Mouse (Mus musculus) forebrain, embryonic 11.5 days (tissue): ENCODE results near the gene C130060K24Rik. TPM values are rescaled to one million over a fixed set of nuclear protein-coding genes. Genes with fewer than 3 reads are reported as not detected.

Experiments
- ATAC-seq: fragments of 200-750 bp; cut with Nextera tagmentation; replicated peaks from 2 replicates; pipeline ENCODE4 v1.8.0; 2017; ENCODE audit warnings: moderate TSS enrichment; ENCODE audit not compliant: low FRiP score
- DNase-seq: peaks from one replicate; pipeline ENCODE4 v3.0.0-alpha.2; 2017; ENCODE audit warnings: low spot score
- H3K27ac ChIP-seq: fragments of 300-500 bp; sonication (generic); 2 replicates; pipeline ENCODE4 v1.5.1; 2014; ENCODE audit warnings: low read depth, low read length
- H3K27me3 ChIP-seq: fragments of 300-500 bp; sonication (generic); 2 replicates; pipeline ENCODE4 v1.6.1; 2014; ENCODE audit warnings: mild to moderate bottlenecking, low read length, mixed read lengths; ENCODE audit not compliant: control insufficient read depth, insufficient read depth
- H3K36me3 ChIP-seq: fragments of 300-500 bp; sonication (generic); 2 replicates; pipeline ENCODE4 v1.6.1; 2014; ENCODE audit warnings: mild to moderate bottlenecking, low read length, moderate library complexity, mixed read lengths; ENCODE audit not compliant: control insufficient read depth, insufficient read depth
- H3K4me1 ChIP-seq: fragments of 300-500 bp; sonication (generic); replicated peaks from 2 replicates; pipeline ENCODE4 v1.6.1; 2014; ENCODE audit warnings: low read length, mixed read lengths; ENCODE audit not compliant: control insufficient read depth, insufficient read depth
- H3K4me2 ChIP-seq: fragments of 300-500 bp; sonication (generic); 2 replicates; pipeline ENCODE4 v1.6.1; 2014; ENCODE audit warnings: low read depth, mild to moderate bottlenecking, low read length, moderate library complexity, mixed read lengths; ENCODE audit not compliant: severe bottlenecking
- H3K4me3 ChIP-seq: fragments of 300-500 bp; sonication (generic); 2 replicates; pipeline ENCODE4 v1.5.1; 2014; ENCODE audit warnings: low read depth, low read length
- H3K9ac ChIP-seq: fragments of 300-500 bp; sonication (generic); 2 replicates; pipeline ENCODE4 v1.6.1; 2014; ENCODE audit warnings: low read length
- H3K9me3 ChIP-seq: fragments of 300-500 bp; sonication (generic); 2 replicates; pipeline ENCODE4 v1.6.1; 2016; ENCODE audit warnings: low read length, mixed read lengths; ENCODE audit not compliant: control insufficient read depth
- WGBS: fragments of 180-500 bp; shearing (Covaris S2); extraction: QIAGEN DNeasy Blood & Tissue Kit; methylation state at CpG from one replicate; pipeline ENCODE4 v1.1.7; 2014; 5-methylcytosine and 5-hydroxymethylcytosine counted together
- polyA plus RNA-seq: library from polyadenylated mRNA; unstranded; fragments of >200 nt; fragmentation: Nextera tagmentation; extraction: Ambion mirVana; gene quantifications from 2 replicates; pipeline ENCODE4 v1.2.1, GENCODE M21; 2014

C130060K24Rik gene
- polyA plus RNA-seq, 1 experiment from 2014 or later: 9.8 TPM

GRCm38 (mm10) chr6:65427065-65427464, 46.2 kb downstream of the C130060K24Rik start:
- DNase-seq: no peak
- no peak overlapping the region for H3K9ac ChIP-seq
- no peaks in the 10 kb centered on the region for H3K4me1 ChIP-seq
- ATAC-seq: no peak
- H3K36me3 ChIP-seq: no peaks in the 10 kb centered on the region
- WGBS: 88% methylated on average over 8 of the region's 8 CpGs
- no peaks in the 10 kb centered on the region for H3K27me3 ChIP-seq
- H3K4me2 ChIP-seq: no peak overlapping the region
- no peak overlapping the region for H3K4me3 ChIP-seq
- no peaks in the 10 kb centered on the region for H3K9me3 ChIP-seq
- no peak overlapping the region for H3K27ac ChIP-seq

DNA sequence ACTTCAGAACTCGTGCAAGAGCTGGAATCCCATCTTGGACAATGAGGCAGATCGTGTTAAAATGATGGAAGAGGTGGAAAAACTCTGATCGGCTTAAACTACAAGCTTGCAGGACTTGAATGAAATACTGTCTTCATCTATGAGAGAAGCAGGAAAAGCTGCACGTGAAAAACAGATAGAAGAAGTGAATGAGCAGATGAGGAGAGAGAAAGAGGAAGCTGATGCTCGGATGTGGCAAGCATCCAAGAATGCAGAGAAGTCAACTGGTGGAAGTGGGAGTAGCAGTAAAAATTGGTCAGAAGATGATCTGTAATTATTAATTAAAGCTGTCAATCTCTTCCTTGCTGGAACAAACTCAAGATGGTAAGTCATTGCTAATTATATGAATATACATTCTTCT, 52.3 kb downstream of the C130060K24Rik start:
- 87% methylated on average over 5 of the region's 5 CpGs for WGBS
- Histone ChIP-seq H3K36me3 (no peaks in the 10 kb centered on the region), H3K4me1 (no peaks in the 10 kb centered on the region), H3K9me3 (no peaks in the 10 kb centered on the region), H3K9ac (no peak overlapping the region), H3K4me3 (no peak overlapping the region), H3K27me3 (no peaks in the 10 kb centered on the region), H3K4me2 (no peak overlapping the region), H3K27ac (no peak overlapping the region)
- DNase-seq (no peak), ATAC-seq (no peak)

DNA sequence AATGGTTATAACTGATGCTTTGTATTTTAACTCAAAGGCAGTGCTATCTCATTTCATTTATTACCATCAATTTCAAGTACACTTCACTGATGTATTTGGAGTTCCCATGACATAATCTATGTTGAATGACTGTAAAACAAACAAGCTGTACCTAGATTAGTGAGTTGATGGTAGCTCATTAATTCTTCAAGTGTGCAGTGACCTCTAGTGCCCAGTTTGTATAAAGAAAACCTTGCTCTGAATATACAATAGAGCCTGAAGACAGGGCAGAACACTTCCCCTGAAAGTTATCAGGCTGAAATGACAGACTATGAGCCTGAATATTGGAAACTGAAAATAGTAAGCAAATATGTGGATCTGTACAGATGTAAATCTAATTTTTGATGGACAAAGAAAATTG, 72.6 kb downstream of the C130060K24Rik start:
- Histone ChIP-seq H3K4me3 (no peak overlapping the region), H3K9ac (no peak overlapping the region), H3K36me3 (no peaks in the 10 kb centered on the region), H3K27ac (no peak overlapping the region), H3K4me2 (no peak overlapping the region), H3K9me3 (no peaks in the 10 kb centered on the region), H3K27me3 (no peaks in the 10 kb centered on the region), H3K4me1 (no peaks in the 10 kb centered on the region)
- peak; percentile 83 for ATAC-seq
- no peak for DNase-seq

DNA sequence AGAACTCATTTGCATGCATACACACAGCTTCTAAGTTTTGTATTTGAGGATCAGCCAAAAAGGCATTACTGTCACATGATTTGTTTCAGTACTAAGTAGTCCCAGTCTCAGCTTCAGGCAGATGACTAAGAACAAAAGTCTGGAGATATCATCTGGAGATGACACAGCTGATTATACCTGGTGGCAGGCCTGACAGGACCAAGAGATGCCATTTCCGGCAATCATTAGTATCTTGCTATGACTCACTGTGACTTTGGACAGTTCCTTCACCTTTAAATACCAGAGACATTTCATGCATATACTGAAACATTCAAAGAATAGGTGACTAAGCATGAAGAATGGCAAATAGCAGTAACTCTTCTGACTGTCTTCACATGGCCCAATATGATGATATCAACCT, 84.4 kb downstream of the C130060K24Rik start:
- H3K4me3 ChIP-seq: no peak overlapping the region
- H3K27me3 ChIP-seq: no peaks in the 10 kb centered on the region
- no peak overlapping the region for H3K4me2 ChIP-seq
- H3K9me3 ChIP-seq: no peaks in the 10 kb centered on the region
- H3K4me1 ChIP-seq: no peaks in the 10 kb centered on the region
- no peak overlapping the region for H3K9ac ChIP-seq
- ATAC-seq: no peak
- WGBS: 90% methylated on average over 1 of the region's 1 CpGs
- no peak for DNase-seq
- H3K27ac ChIP-seq: no peak overlapping the region
- no peaks in the 10 kb centered on the region for H3K36me3 ChIP-seq

- no peak for ATAC-seq
- H3K36me3 ChIP-seq: no peaks in the 10 kb centered on the region
- no peak overlapping the region for H3K9ac ChIP-seq
- no peak overlapping the region for H3K27ac ChIP-seq
- H3K4me2 ChIP-seq: no peak overlapping the region
- no peaks in the 10 kb centered on the region for H3K4me1 ChIP-seq
- no peaks in the 10 kb centered on the region for H3K27me3 ChIP-seq
- WGBS: 83% methylated on average over 5 of the region's 5 CpGs
- no peaks in the 10 kb centered on the region for H3K9me3 ChIP-seq
- no peak for DNase-seq
- H3K4me3 ChIP-seq: no peak overlapping the region
Measured at GRCm38 (mm10) chr6:65470320-65470719, 89.4 kb downstream of the C130060K24Rik start.

DNA sequence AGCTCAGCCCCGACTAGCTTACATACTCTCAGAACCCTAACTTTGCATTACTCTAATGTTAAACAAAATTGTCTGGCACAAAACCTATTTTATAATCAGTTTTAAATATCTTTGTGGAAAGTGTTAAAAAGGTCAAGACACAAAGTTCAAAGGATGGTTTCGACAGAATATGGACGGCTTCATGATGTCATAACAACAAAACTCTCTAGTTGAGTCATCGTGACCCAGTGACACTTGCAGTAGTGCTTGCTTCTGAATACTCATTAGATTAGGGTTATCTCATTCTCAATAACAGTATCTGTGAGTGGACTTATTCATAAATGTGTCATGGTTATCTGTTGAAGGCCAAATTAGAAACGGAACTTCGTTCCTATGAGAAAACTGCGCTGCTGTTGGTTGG, 91.5 kb downstream of the C130060K24Rik start:
- H3K4me1 ChIP-seq: no peaks in the 10 kb centered on the region
- H3K27me3 ChIP-seq: no peaks in the 10 kb centered on the region
- no peaks in the 10 kb centered on the region for H3K9me3 ChIP-seq
- H3K4me3 ChIP-seq: no peak overlapping the region
- DNase-seq: no peak
- no peak overlapping the region for H3K4me2 ChIP-seq
- H3K27ac ChIP-seq: no peak overlapping the region
- ATAC-seq: no peak
- H3K36me3 ChIP-seq: no peaks in the 10 kb centered on the region
- H3K9ac ChIP-seq: no peak overlapping the region
- WGBS: 94% methylated on average over 7 of the region's 7 CpGs

- Histone ChIP-seq H3K27ac (no peak overlapping the region), H3K9me3 (no peaks in the 10 kb centered on the region), H3K4me1 (no peaks in the 10 kb centered on the region), H3K4me3 (no peak overlapping the region), H3K36me3 (no peaks in the 10 kb centered on the region), H3K9ac (no peak overlapping the region), H3K4me2 (no peak overlapping the region), H3K27me3 (no peaks in the 10 kb centered on the region)
- no peak for DNase-seq
- no peak for ATAC-seq
Measured at GRCm38 (mm10) chr6:65498786-65499185, 117.9 kb downstream of the C130060K24Rik start.

Other genes with a start within 250 kb of the C130060K24Rik start
- 4.8 and 5.1 TPM in 2 replicates for gene Hpgds, start 236.2 kb upstream of the C130060K24Rik start, polyA plus RNA-seq
- gene Tnip3, start 144.2 kb downstream of the C130060K24Rik start, polyA plus RNA-seq: 0.17 TPM in 1 of 2 replicates, not detected in the other